Mouse (Mus musculus) kidney, adult 8-10 months (tissue): ENCODE results near the gene Prl3d3.
"Not testable (repeated sequence)": the region's sequence is repeated elsewhere in the genome, so short reads cannot be mapped to it uniquely, and the experiment has no call there.

Experiments
- DNase-seq, 2 experiments: peaks; one replicate each; pipeline ENCODE4 v3.0.0; 2022

The Prl3d3 gene

GRCm38 (mm10) chr13:27156490-27156889 is at the start of gene Prl3d3:
TSS of gene Prl3d3 (plus strand) at chr13:27156790.
- not testable (repeated sequence) for DNase-seq

- not testable (repeated sequence) for DNase-seq
Measured at GRCm38 (mm10) chr13:27121398-27121797, 35.2 kb upstream of the Prl3d3 start, which contains the start of gene Prl3d2. TSS of gene Prl3d2 (plus strand) at chr13:27121698.

GRCm38 (mm10) chr13:27148264-27148663 is 8.3 kb upstream of the Prl3d3 start:
- no peak for DNase-seq

- no peak for DNase-seq
Measured at GRCm38 (mm10) chr13:27196359-27196758, 39.8 kb downstream of the Prl3d3 start, which contains the start of gene Prl3c1. TSS of gene Prl3c1 (plus strand) at chr13:27196659.
